Mouse (Mus musculus): ENCODE measurements around the gene Cck. TPM values are rescaled to one million over a fixed set of nuclear protein-coding genes. Genes with fewer than 3 reads are reported as not detected.
A peak's percentile ranks its signal among the peaks of the same experiment; 100 is the strongest.

The Cck gene
- polyA plus RNA-seq, 1 experiment from 2014 or later, result 0.65 TPM

- Histone ChIP-seq H3K9me3 (replicated peaks; ENCODE audit: control insufficient read depth, low read length) (no peaks in the 10 kb centered on the region), H3K9ac (replicated peaks; ENCODE audit: low read length) (no peak overlapping the region), H3K4me1 (ENCODE audit: control insufficient read depth, insufficient read depth, low read length) (no peaks in the 10 kb centered on the region), H3K36me3 (replicated peaks; ENCODE audit: control insufficient read depth, insufficient read depth, low read depth, low read length) (no peaks in the 10 kb centered on the region), H3K27me3 (ENCODE audit: control insufficient read depth, insufficient read depth, low read length) (no peaks in the 10 kb centered on the region), H3K4me2 (ENCODE audit: low read depth, low read length) (no peak overlapping the region), H3K27ac (replicated peaks; ENCODE audit: low read depth, low read length) (no peak overlapping the region), H3K4me3 (ENCODE audit: low read depth, low read length) (no peak overlapping the region)
- ATAC-seq (replicated peaks; ENCODE audit: insufficient number of reproducible peaks, low FRiP score, low TSS enrichment, low read depth), result no peak
- no peak for DNase-seq (ENCODE audit: low spot score)
- WGBS, result 65% methylated on average over 8 of the region's 8 CpGs
These were observed 11.1 kb upstream of the Cck start for GRCm38 (mm10) chr9:121506478-121507180.

GRCm38 (mm10) chr9:121505346-121505745 is 9.9 kb upstream of the Cck start:
- no peak overlapping the region for H3K27ac ChIP-seq (replicated peaks; ENCODE audit: low read depth, low read length)
- H3K4me2 ChIP-seq (ENCODE audit: low read depth, low read length), result no peak overlapping the region
- 91% methylated on average over 8 of the region's 8 CpGs for WGBS
- H3K4me3 ChIP-seq (ENCODE audit: low read depth, low read length), result no peak overlapping the region
- H3K36me3 ChIP-seq (replicated peaks; ENCODE audit: control insufficient read depth, insufficient read depth, low read depth, low read length), result no peaks in the 10 kb centered on the region
- H3K27me3 ChIP-seq (ENCODE audit: control insufficient read depth, insufficient read depth, low read length), result no peaks in the 10 kb centered on the region
- DNase-seq (ENCODE audit: low spot score), result no peak
- H3K9me3 ChIP-seq (replicated peaks; ENCODE audit: control insufficient read depth, low read length), result no peaks in the 10 kb centered on the region
- ATAC-seq (replicated peaks; ENCODE audit: insufficient number of reproducible peaks, low FRiP score, low TSS enrichment, low read depth), result no peak
- H3K9ac ChIP-seq (replicated peaks; ENCODE audit: low read length), result no peak overlapping the region
- no peaks in the 10 kb centered on the region for H3K4me1 ChIP-seq (ENCODE audit: control insufficient read depth, insufficient read depth, low read length)

- Histone ChIP-seq H3K4me1 (ENCODE audit: control insufficient read depth, insufficient read depth, low read length) (no peaks in the 10 kb centered on the region; the same call in 1 of the 2 replicates), H3K36me3 (replicated peaks; ENCODE audit: control insufficient read depth, insufficient read depth, low read depth, low read length) (no peaks in the 10 kb centered on the region), H3K27ac (replicated peaks; ENCODE audit: low read depth, low read length) (no peak overlapping the region), H3K27me3 (ENCODE audit: control insufficient read depth, insufficient read depth, low read length) (peaks cover 45% of the 10 kb centered on the region), H3K9ac (replicated peaks; ENCODE audit: low read length) (no peak overlapping the region), H3K4me2 (ENCODE audit: low read depth, low read length) (no peak overlapping the region; the same call in 1 of the 2 replicates), H3K4me3 (ENCODE audit: low read depth, low read length) (no peak overlapping the region), H3K9me3 (replicated peaks; ENCODE audit: control insufficient read depth, low read length) (no peaks in the 10 kb centered on the region)
- WGBS, result 24% methylated on average over 10 of the region's 10 CpGs
- no peak for DNase-seq (ENCODE audit: low spot score)
- no peak for ATAC-seq (replicated peaks; ENCODE audit: insufficient number of reproducible peaks, low FRiP score, low TSS enrichment, low read depth)
These were observed 608 bp upstream of the Cck start for GRCm38 (mm10) chr9:121496102-121496501.

GRCm38 (mm10) chr9:121494006-121494767 is 1.3 kb downstream of the Cck start:
- Histone ChIP-seq H3K36me3 (replicated peaks; ENCODE audit: control insufficient read depth, insufficient read depth, low read depth, low read length) (no peaks in the 10 kb centered on the region), H3K4me2 (ENCODE audit: low read depth, low read length) (peak overlapping the region; percentile 56), H3K9ac (replicated peaks; ENCODE audit: low read length) (peak overlapping the region; percentile 22), H3K9me3 (replicated peaks; ENCODE audit: control insufficient read depth, low read length) (no peaks in the 10 kb centered on the region), H3K4me1 (ENCODE audit: control insufficient read depth, insufficient read depth, low read length) (no peaks in the 10 kb centered on the region; the same call in 1 of the 2 replicates), H3K27ac (replicated peaks; ENCODE audit: low read depth, low read length) (no peak overlapping the region), H3K4me3 (ENCODE audit: low read depth, low read length) (peak overlapping the region; percentile 12), H3K27me3 (ENCODE audit: control insufficient read depth, insufficient read depth, low read length) (peaks cover 45% of the 10 kb centered on the region)
- WGBS, result 3% methylated on average over 48 of the region's 48 CpGs
- ATAC-seq (replicated peaks; ENCODE audit: insufficient number of reproducible peaks, low FRiP score, low TSS enrichment, low read depth), result no peak
- peak; percentile 30 for DNase-seq (ENCODE audit: low spot score)

- Histone ChIP-seq H3K4me1 (ENCODE audit: control insufficient read depth, insufficient read depth, low read length) (no peaks in the 10 kb centered on the region; the same call in 1 of the 2 replicates), H3K4me2 (ENCODE audit: low read depth, low read length) (no peak overlapping the region), H3K9me3 (replicated peaks; ENCODE audit: control insufficient read depth, low read length) (no peaks in the 10 kb centered on the region), H3K36me3 (replicated peaks; ENCODE audit: control insufficient read depth, insufficient read depth, low read depth, low read length) (no peaks in the 10 kb centered on the region), H3K27ac (replicated peaks; ENCODE audit: low read depth, low read length) (no peak overlapping the region), H3K4me3 (ENCODE audit: low read depth, low read length) (no peak overlapping the region), H3K27me3 (ENCODE audit: control insufficient read depth, insufficient read depth, low read length) (peaks cover 37% of the 10 kb centered on the region), H3K9ac (replicated peaks; ENCODE audit: low read length) (no peak overlapping the region)
- ATAC-seq (replicated peaks; ENCODE audit: insufficient number of reproducible peaks, low FRiP score, low TSS enrichment, low read depth) (no peak), DNase-seq (ENCODE audit: low spot score) (no peak)
- 78% methylated on average over 11 of the region's 11 CpGs for WGBS
These were observed 3.8 kb downstream of the Cck start for GRCm38 (mm10) chr9:121491592-121492240.

- Histone ChIP-seq H3K4me2 (ENCODE audit: low read depth, low read length) (no peak overlapping the region), H3K27me3 (ENCODE audit: control insufficient read depth, insufficient read depth, low read length) (peaks cover 2% of the 10 kb centered on the region; the same call in 1 of the 2 replicates), H3K27ac (replicated peaks; ENCODE audit: low read depth, low read length) (no peak overlapping the region), H3K4me3 (ENCODE audit: low read depth, low read length) (no peak overlapping the region), H3K36me3 (replicated peaks; ENCODE audit: control insufficient read depth, insufficient read depth, low read depth, low read length) (no peaks in the 10 kb centered on the region), H3K4me1 (ENCODE audit: control insufficient read depth, insufficient read depth, low read length) (no peaks in the 10 kb centered on the region), H3K9me3 (replicated peaks; ENCODE audit: control insufficient read depth, low read length) (no peaks in the 10 kb centered on the region), H3K9ac (replicated peaks; ENCODE audit: low read length) (no peak overlapping the region)
- WGBS, result 71% methylated on average over 7 of the region's 7 CpGs
- DNase-seq (ENCODE audit: low spot score) (no peak), ATAC-seq (replicated peaks; ENCODE audit: insufficient number of reproducible peaks, low FRiP score, low TSS enrichment, low read depth) (no peak)
These were observed 8.3 kb downstream of the Cck start for GRCm38 (mm10) chr9:121487216-121487615.

GRCm38 (mm10) chr9:121479453-121479852 is 16.0 kb downstream of the Cck start:
- Histone ChIP-seq H3K9me3 (replicated peaks; ENCODE audit: control insufficient read depth, low read length) (no peaks in the 10 kb centered on the region), H3K9ac (replicated peaks; ENCODE audit: low read length) (no peak overlapping the region), H3K4me2 (ENCODE audit: low read depth, low read length) (no peak overlapping the region), H3K27me3 (ENCODE audit: control insufficient read depth, insufficient read depth, low read length) (no peaks in the 10 kb centered on the region), H3K4me1 (ENCODE audit: control insufficient read depth, insufficient read depth, low read length) (no peaks in the 10 kb centered on the region), H3K4me3 (ENCODE audit: low read depth, low read length) (no peak overlapping the region), H3K27ac (replicated peaks; ENCODE audit: low read depth, low read length) (no peak overlapping the region), H3K36me3 (replicated peaks; ENCODE audit: control insufficient read depth, insufficient read depth, low read depth, low read length) (no peaks in the 10 kb centered on the region)
- 0 out of 2 replicates have a peak, but pooled peaks have one; percentile 29 for ATAC-seq (replicated peaks; ENCODE audit: insufficient number of reproducible peaks, low FRiP score, low TSS enrichment, low read depth)
- DNase-seq (ENCODE audit: low spot score), result peak; percentile 85
- 35% methylated on average over 5 of the region's 5 CpGs for WGBS

Measured in embryonic facial prominence, embryonic 11.5 days (tissue).